Mouse (Mus musculus) embryo, embryonic 11 days (tissue): ENCODE data around the gene Iqgap1.

Experiments used
- DNase-seq: peaks from one replicate; pipeline ENCODE4 v3.0.0-alpha.2; 2015

Gene Iqgap1

DNA sequence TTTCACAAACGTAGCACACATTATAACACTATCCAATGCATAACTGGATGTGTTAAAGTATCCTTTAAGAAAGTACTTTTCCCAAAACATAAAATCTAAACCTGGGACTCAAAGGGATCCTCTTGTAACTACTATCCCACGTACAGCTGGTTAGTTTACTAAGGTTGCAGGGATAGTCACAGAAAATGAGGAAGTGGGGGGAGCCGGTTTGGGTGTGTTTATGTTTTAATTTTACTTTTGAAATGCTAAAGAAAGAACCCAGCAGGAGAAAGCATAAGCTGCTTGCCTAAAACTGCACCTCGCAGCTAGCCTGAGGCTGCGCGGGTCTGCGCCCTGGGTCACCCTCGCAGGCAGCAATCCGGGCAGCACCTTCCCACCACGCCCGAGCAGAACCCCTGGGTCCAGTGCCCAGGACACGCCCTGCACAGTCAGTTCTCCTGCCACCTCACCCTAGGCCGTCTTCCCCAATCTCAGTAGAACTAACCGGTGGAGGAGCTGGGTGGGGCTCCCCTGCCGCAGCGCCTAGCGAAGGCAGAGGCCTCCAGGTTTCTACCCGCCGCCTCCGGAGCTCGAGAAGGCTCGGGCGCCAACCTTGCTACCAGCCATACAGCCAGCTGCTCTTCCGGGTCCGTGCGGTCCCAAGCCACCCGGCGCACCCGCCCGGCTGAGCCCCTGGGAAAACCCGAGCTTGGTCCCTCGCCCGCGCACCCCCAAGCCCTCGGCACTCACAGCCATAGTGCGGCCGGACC lies 23.2 kb downstream of the Iqgap1 start:
- DNase-seq: no peak

DNA sequence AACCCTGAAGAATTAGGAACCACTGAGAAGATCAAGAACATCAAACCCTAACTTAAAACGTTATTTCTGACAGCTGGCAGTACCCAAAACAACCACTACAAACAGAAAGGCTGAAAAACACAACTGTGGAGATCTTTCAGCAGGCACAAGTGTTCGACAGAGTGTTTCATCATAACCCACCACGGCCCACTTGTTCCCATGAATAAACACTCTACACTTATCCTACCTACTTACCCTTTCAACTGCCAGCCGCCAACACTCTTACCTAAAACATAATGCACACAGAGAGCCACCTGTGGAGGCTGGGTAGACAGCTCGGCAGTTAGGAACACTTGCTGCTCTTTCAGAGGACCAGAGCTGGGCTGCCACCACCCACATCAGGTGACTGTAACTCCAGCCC lies 26.5 kb downstream of the Iqgap1 start:
- DNase-seq: no peak

DNA sequence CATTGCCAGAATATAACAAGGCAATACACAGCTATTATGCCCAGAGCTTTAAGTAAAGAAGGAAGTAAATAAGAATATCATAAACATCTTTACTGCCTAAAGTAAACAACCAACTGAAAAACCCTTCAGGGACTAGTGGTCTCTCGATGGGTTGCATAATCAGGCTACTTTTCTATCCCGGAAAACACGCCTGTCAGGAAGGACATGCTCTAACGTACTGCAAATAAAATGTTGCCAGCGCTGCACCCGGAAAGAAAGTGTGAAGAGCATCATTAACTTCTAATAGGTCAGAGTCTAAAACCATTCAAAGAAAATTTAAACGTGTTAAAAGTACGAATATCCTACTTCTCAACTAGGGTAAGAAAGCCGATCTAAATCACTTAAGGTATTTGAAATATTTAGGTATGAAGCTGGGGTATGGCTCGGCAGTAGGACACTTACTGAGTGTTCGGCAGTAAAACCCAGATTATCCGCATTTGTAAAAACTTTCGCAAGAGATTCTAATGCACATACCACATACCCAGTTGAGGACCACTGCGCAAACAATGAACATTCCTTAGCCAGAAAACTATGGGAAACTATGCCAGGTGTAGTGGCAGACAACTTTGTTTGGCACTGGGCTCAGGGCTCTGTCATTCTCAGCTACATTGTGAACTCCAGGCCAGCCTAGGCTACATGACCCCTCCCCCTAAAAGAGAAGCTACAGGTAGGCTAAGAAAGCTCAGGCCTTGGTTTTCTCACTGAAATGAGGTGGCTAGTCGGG lies 28.8 kb downstream of the Iqgap1 start:
- DNase-seq: no peak

DNA sequence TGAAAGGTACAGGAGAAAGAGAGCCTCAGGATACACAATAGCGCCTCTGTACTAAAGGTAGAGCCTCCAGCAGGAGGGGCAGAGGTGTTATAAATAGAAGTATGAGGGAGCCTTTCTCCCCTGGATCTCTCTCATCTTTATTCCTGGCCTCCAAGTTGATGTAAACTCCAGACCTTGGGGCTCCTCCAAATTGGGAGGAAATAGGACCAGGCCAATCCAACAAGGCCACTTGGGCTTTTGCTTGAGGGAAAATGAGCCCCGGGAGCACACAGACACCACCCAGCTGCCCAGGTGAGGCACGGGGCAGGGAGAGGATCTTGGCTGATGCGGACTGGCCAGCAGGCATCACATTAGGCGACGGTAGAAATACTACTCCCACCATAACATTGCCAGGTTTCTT lies 29.5 kb downstream of the Iqgap1 start:
- DNase-seq: no peak

DNA sequence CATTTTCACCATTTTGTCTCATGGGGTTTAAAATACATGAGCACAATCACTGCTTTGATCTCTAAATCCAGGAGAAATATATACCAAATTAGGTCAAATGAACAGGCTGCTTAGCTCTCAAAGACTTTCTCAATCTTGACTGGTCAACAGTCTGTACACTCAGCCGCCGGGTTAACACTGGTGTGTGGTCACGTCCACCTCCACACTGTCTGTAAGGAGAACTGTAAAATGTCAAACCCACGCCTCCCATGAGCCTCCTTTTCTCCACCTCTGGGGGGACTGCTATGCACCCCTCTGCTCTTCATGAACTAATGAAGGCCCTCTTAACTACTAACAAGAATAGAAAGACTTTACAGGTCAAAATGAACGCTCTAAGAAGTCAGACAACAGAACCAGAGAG lies 36.2 kb downstream of the Iqgap1 start:
- DNase-seq: no peak

DNA sequence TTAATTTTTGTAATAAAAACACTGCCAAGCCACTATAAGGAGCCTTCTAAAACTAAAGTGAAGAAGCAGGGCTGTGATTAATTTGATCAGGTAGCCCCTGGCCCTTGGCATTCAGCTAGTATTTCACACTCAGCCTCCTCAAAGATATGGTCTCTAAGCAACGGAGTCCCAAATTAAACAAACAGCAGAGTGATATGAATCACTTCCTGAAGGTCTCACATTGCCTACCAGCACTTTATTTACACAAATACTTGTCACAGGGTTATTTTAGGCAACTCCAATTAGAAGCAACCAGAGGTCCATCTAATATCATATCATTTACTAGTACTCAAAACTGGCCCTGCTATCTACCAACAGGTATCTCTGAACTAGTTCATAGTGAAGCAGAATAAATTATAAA lies 36.7 kb downstream of the Iqgap1 start:
- DNase-seq: peak; percentile 28

DNA sequence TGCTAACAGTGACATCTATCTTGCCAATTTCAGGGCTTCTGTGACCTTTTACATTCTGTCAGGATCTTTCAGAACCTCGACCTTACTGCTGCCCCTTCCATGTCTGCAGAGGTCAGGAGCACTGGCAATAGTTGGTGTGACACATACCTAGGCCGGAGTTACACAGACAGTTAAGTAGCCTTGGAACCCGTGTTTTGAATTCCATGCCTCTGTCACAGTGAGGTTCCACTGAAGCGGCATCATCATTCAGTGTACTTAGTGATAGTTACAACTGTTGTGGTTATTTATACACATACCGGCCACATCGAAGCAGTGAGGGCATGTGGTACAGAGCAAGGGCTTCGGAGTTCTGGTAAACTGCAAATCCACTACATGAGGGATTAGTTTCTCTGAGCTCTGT lies 37.8 kb downstream of the Iqgap1 start:
- no peak for DNase-seq

DNA sequence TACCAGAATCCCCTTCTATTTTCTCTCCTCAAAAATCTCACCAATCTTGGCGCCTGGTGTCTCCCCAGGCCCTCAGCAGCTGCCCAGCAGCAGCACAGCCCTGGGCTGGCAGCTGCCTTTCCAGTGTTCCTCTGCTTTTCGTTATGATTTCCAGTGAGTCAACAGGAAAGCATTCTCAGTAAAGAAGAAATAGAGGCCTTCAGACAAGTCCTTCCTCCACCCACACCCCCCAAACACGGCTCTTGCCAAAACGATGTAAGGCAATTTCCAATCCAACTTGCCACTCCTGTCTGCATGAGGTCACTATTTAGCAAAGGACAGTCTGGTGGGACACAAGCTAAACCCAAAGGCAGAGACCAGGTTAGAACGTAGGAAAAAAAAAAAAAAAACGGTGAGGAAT lies 39.0 kb downstream of the Iqgap1 start:
- DNase-seq: no peak

DNA sequence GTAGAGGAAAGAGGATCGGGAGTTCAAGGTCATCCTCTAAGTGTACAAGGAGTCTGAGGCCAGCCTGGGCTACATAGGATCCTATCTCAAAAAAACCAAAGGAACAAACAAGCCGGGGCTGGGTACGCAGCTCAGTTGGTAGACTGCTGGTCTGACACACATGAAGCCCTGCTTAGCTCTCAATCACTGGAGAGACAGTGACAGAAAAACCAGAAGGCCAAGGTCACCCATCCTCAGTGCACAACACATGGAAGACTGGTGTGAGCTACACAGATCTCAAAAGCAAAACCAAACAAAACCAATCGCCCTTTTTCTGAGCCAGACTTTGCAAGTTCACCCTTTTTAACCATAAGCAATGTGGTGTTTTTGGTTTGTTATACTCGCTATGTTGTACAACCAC lies 41.9 kb downstream of the Iqgap1 start:
- no peak for DNase-seq

DNA sequence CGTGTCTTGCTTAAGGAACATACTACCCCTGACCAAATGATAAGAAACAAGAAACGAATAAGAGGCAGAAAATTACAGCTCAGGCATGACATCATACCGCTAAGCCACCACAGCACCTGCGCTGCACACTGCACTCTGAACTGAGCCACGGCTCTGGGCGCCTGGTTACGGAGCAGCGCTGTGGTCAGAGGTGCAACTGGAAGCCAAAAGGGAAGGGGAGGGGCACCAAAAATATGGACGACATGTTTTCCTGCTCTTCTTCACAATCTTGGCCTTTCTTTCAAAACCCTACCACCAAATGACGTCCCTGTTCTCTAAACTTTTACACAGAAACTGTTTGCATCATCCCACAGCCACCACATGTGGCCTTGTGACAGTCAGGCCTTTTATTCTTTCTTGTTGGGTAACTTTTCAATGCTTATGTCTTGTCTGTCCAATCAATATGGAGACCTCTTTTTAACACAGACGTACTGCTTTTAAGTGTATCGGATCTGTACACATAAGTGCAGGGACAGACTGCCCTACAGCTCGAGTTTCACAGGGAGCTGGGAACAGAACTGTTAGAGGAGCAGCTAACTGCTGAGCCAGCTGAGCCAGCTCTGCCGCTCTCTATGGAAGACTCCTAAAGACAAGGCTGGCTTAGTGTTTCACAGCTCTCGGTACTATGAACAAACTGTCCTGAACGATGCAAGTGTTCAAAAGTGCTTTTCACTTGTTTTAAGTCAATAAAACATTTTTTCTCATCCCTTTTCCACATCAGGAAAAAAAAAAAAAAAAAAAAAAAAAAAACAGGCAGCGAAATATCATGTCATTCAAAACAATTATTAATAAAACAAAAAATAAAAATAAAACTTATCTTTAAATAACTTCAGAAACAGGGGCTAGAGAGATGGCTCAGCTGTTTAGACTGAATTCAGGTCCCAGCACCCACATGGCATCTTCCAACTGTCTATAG lies 43.3 kb downstream of the Iqgap1 start:
- peak; percentile 17 for DNase-seq

DNA sequence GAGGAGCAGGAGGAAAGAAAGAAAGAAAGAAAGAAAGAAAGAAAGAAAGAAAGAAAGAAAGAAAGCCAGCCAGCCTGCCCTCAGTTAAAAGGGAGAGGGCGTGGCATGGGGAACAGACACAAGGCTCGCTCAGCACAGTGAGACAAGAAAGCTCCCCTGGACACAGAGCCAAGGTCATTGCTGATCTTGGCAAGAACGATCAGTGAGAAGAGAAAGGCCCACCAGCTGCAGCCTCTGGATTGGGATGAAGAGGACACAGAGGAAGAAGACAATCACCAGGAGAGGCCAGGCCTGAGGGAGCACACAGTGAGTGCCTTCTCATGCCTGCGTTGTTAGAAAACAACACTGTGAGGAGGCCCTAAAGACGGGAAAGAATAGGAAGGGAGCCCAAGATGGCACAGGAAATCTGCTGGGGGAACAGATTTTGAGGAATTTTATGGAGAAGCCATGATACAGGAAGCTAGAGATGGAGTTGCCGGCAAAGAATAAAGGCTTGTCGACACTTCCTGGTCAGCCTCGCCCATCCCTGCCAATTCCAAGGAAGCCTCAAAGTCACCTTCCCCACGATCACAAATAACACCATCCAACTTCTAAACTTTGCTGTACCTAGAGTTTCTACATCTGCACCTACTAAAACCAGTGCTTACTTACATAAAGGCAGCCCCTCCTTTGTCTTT lies 44.2 kb downstream of the Iqgap1 start:
- DNase-seq: no peak

DNA sequence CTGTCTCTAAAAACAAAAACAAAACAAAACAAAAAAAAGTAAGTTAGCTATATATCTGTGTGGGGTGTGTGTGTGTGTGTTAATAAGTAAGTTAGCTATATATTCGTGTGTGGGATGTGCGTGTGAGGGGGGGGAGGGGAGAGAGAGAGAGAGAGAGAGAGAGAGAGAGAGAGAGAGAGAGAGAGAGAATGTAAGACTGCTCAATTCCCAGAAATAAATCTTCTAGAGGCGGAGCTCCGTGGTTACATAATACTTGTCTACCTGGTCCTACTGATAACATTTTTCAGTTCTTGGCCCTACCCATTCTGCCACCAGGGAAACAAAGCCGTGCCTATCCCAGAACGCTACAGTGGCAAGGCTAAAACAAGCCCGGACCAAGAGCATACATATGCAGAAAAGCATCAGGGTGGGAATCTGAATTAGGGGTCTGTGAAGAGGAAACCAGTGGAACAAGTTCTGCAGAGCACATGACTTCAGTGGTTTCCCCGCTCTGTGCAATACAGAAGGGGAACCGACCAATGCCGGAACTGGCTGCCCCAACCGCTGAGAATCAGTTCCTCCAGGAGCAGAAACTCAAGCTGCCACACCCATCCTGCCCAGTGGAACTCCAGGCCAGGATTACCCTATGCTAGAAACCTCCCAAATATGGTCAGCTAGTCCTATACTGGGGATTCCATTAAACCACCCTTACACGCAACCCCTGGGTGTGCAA lies 46.7 kb downstream of the Iqgap1 start:
- peak; percentile 15 for DNase-seq

DNA sequence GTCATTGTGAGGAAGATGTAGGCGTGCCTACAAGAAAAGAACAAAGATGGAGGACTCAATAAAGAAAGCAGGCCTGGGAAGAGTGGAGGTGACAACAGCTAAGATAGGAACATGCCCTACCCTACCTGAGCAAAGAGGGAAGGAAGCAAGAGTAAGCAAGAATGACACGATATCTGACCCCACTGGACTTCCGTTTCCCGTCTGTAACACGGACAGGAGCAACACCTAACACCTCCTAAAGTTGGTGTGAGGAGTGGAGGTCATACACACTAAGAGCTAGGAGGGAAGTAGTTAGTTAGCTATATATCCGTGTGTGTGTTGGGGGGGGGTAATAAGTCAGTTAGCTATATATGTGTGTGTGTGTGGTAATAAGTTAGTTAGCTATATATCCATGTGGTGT lies 47.4 kb downstream of the Iqgap1 start:
- no peak for DNase-seq

DNA sequence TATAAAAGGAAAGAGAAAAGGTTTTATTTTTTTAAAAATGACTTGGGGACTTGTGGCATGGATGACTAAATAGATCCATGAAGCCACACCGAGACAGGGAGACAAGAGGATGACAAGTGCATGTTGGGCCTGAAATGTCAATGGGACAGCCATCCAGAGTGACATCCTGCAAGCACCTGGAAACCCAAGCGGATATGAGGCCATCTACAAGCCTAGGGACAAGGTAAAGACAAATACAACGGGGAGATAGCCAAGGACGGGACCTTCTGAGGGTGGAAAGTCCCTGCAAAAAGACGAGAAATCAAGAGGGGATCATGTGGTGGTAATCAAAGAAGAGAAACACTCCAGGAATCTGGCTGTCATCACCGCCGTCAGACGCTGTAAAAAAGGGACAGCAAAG lies 48.6 kb downstream of the Iqgap1 start:
- no peak for DNase-seq

DNA sequence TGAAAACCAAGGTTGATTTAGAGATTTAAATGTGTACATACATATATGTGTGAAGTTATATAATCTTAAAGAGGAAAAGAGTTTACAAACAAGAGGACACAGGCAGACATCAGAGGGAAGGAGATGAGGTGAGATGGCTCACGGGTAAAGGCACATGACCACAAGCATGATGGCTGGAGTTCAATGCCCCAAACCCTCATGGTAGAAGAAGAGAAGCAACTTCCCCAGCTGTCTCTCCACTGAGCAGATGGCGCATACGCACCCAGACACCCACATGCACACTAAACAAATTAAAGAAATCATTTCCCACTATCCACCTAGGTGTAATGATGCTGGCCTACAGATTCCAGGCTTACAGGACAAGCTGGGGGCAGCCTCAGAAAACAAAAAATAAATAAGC lies 49.7 kb downstream of the Iqgap1 start:
- DNase-seq: no peak

DNA sequence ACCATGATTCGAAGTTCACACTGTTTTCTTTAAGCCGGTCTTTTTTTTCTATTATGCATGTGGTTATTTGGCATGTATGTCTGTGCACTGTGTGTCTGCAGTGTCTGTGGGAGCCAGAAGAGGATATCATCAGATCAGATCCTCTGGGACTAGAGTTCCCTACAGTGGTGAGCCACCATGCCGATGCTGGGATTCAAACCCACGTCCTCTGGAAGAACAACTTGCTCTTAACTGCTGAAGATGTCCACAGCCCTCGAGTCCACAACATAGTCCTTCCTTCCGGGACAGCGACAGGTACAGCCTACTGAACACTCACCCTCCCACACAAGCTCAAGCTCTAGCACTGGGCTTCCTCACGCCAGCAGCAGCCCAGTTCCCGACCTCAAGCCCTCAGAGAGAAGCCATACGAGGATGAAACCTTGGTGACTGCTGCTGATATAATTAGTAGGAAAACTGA lies 50.3 kb downstream of the Iqgap1 start:
- DNase-seq: no peak

DNA sequence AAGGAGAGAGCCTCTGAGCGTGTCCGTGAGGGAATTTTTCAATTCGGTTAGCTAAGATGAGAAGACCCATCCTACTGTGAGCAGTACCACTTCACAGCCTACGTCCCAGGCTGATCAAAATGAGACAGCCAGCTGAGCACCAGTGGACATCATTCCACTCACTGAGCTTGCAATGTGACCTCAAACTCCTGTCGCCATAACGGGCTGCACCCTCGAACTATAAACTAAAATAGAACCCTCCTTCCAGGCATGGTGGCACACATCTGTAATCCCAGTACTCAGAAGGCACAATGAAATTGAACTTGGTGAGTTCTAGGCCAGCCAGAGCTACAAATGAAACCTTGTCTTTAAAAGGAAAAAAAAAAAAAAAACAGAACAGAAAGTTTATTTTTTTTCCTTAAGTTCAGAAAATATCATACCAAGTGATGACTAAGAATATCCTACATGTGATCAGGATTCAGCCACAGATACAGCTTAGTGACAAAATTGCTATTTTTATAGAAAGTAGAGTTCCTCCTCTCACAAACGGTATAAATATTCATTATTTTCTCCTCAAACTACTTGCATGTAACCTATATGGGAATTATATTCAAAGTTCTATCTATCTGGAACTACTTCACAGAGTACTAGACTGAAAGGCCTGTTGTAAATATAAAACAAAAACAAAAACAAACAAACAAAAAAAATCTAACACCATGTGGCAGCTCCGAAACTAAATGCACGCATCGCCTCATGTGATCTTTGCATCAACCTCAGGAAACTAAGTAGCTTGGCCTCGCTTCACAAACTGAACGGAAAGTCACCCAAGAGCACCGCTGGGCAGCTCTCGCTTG lies 50.9 kb downstream of the Iqgap1 start:
- DNase-seq: no peak

DNA sequence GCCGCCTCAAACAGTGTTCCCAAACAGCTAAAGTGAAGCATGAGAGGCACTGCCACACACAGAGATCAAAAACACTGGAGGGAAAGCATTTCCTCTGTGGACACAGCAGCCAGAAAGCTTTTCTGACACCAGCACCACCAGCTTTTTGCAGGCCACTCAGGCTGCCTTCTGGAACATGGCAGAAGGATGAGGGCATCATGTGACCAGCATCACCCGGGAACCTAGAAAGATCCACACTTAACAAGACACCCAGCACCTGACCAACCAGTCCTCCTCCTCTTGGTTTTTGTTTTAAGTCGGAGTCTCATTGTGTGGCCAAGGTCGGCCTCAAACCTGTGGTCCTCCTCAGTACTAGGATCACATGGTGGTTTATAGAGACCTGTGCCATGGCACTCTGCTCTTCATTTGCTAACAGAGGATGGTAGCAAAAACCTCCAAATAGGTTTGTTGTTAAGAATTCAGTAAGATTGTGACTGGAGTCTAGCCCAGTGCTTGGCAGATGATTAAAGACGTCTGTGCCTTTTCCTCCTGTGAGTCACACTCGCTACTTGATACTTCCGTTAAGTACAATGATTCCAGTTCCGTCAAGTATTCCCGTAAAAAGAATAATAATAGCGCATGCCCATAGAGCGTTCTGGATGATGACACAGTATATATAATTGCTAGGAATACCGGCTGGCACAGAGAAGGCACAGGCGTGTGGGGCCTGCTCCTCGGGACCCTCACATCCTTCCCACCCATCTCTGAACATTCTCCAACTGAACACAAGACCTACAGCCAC lies 51.8 kb downstream of the Iqgap1 start:
- peak; percentile 9 for DNase-seq

DNA sequence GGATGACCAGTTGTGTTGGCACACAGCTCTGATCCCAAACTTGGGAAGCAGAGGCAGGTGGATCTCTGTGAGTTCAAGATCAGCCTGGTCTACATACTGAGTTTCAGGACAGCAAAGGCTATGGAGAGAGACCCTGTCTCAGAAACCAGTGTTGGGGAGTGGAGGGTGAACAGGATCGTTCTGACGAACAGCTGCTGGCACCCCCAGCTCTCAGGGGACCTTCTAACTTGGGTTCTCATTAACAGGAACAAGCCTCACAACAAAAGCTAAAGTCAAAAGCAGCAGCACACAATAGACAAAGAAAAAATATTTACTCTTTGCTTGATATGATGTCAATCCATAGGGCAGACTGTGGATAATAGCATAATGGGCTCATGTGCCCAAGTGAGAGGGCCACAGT lies 55.3 kb downstream of the Iqgap1 start:
- DNase-seq: no peak

DNA sequence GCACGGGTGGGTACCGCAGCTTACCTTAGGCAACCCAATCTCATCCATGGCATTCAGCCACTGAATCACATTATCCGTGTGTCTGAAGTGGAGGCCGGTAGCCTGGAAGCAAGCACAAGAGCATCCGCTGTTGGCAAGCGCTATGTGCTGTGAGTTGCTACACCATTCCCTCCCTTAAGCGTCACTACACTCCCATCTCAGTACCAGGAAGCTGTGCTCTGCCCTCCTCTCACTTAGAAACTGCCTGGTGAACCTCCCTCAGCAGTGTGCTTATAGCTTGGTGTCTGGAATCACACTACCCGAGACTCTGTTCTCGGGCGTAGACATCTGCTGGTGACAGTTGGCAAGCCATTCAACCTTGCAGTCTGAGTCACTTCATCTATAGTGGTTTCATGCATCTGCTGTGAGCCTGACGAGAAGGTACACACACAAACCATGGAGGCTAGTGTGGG lies 58.9 kb downstream of the Iqgap1 start:
- no peak for DNase-seq
